Mouse (Mus musculus): ENCODE results near the gene Gm47995.
"Not testable (repeated sequence)": the region's sequence is repeated elsewhere in the genome, so short reads cannot be mapped to it uniquely, and the experiment has no call there.

Gm47995 gene

DNA sequence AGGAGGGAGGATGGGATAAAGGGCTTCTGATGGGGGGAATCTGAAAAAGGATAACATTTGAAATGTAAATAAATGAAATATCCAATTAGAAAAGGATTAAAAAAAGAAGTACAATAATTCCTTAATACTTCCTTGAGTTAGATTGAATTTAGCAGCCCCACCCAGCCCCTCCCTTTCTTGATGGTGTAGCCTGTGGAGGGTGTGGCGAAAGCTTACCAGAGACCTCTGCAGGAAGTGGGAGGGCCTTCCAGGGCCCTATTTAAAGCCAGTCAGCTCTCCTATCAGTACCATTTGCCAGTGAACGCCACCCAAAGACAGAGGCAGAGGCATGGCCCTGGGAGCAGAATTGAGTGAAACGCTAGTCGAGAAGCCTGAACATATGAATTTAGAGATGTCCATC is at the start of gene Gm47995:
Gene Gm47995, plus strand, starts transcription at position 329 of the 400 bp plus-strand sequence.
- in situ Hi-C loops (cut with MboI): not testable (repeated sequence)

DNA sequence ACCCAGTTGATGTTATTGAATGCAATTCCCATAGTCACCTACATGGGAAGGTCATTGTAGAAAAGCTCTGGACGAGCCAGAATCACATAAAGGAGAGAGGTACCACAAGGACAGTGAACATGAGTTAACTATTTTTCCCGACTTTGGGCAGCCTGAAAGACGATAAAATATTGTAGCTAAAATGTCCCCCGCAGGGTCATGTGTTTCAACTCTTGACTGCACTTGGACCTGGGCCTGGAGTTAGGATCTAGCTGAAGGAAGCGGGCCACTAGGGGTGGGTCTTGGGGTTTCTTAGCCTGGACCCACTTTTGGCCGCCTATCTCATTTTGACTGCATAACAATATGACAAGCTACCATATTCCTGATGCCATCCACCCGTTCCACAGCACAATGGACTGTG is 48.0 kb upstream of the Gm47995 start:
- in situ Hi-C loops (cut with MboI): no loop called here

DNA sequence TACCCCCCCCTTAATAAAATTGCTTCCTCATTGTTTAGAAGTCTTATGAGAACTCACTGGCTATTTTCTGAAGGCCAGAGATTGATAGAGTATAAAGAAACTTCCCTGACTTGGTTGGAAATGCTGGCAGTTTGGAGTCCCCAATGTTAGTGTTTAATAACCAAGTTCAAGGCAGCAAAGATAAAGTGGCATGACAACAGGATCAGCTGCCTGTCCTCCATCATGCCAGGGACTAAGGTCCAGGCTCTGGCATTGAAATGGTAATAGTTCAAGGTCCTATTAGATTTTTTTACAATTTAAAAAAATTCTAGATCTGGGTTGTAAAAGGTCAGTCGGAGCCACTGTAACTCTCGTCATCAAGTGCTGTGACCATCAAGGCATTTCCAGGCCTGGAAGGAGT is 47.2 kb upstream of the Gm47995 start:
- in situ Hi-C loops (cut with MboI): no loop called here

DNA sequence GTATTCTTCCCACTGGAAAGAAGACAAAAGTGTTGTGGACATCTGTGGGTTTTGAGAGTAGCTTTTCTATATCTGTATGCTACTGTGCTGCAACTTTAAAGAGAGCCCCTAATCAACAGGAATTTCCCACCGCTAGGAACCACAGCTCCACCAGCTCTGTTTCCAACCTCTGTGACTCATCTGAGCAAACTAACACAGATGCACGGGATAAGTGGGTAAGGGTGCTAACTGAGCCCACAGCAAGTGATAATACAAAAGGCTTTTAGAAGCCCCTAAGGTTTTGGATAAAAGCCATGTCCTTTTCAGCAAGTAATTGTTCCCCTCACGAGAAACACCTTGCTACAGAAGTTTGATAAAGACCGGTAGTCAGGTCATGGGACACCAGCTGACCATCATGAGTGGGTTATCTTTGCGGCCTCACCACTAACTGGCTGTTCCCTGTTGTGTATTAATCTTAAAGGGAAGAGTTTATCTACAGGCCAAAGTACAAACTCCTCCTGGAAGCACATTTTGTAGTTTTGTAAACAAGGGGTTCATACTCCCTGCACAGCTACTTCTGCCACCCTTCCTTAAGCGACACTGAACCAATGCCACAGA is 45.1 kb upstream of the Gm47995 start:
- in situ Hi-C loops (cut with MboI): no loop called here

DNA sequence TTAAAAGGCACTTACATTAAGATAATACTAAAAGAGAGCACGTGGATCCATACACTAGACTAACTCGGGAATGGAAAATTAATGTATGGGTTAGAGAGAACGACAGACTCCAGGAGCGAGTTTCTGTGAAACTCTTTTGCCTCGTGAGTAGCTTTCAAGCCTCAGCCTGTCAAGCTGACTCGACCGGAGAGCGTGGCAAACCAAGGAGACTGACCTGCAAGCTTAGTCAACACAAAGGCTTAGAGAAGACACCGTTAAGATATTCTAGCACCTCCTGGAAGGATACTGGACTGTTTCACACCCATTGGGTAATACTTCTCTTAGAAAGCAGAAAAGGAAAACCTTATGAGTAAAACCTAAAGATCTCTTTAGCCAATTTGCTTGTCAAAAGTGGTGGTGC is 44.1 kb upstream of the Gm47995 start:
- in situ Hi-C loops (cut with MboI): not testable (repeated sequence)

DNA sequence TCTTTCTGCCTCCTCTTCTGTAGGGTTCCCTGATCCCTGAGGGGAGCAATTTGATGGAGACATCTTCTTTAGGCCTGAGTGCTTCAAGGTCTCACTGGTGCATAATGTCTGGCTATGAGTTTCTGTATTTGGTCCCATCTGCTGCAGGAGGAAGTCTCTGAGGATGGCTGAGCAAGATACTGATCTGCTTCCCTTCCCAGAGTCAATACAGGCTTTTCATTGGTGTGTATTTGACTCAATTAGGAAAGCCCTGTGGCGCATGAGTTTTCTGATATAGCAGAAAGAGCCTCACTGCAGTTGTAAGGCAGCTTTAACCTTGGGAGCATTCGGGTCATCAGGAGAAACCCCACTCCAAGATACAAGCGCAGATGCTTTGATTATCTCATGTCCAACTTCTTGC is 42.1 kb upstream of the Gm47995 start:
- in situ Hi-C loops (cut with MboI): no loop called here

DNA sequence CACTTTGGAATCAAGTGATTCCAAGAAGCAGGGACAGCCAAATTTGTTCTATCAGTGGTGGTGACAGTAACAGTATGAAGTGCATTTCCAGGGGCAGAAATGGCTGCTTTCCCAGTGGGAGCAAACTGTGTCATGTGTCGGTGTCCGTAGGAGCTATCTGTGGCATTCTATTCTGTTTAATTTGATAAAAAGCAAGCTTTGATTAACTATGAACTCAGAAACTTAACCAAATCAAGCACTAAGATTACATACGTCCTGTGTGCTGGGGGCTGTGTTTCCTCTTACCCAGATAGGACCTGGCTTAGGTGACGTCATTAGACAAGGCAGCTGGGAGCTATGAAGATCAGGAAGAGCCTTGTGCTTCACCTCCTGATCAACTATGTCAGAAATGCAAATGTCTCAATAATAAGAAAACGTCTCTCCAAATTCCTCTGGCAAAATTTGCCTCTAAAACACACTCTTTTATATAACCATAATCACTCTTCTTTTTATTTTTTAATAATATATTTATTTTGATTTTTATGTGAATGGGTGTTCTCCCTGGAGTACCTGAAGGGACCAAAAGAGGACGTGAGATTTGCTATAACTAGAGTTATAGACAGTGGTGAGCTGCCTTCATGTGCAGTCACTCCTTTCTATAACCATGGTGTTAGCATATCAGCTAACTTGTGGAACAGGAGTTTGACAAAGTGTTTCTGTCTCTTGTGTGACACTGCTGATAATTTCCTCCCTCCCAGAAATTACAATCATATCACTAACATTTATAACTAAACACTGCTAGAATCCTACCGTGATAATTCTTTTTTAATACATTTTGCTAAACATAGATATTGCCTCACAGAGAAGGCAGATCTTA is 41.2 kb upstream of the Gm47995 start:
- in situ Hi-C loops (cut with MboI): no loop called here

DNA sequence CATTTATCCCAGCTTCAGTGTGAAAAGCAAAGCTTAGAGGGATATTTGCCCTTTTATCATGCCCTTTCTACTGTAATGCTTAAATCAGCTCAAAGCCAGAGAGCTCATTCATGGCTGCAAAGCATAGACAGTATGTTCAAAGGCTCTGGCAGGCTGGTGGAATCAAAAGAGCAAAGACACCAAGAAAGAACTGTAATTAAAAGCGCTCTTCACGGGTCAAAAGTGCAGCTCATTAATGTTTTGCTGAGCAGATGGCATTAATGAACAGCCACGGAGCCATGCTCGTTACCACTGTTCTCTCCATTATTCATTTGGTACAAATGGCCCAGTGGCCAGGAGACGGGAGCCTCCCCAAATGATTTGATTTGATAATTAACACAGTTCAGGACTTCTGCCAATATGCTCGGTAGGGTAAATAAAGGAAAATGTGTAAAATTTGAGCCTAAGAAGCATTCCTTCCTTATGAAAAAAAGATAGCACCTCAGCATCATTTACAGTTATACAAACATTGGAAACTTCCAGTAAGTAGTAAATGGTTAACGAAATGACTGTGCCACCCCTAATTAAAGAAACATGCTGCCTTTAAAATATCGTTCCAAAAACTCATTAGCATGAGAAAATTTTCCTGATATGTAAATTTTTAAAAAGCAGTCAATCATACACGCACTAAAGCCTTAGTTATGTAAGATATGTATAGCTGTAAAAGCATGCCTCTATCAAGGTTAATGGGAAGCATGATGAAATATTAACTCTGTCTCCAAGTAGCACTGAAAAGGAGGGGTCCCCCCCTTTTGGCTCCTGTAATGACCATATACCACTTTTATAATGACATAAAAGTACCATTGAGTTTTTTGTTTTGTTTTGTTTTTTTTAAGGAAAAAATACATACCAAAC is 40.0 kb upstream of the Gm47995 start:
- in situ Hi-C loops (cut with MboI): no loop called here

DNA sequence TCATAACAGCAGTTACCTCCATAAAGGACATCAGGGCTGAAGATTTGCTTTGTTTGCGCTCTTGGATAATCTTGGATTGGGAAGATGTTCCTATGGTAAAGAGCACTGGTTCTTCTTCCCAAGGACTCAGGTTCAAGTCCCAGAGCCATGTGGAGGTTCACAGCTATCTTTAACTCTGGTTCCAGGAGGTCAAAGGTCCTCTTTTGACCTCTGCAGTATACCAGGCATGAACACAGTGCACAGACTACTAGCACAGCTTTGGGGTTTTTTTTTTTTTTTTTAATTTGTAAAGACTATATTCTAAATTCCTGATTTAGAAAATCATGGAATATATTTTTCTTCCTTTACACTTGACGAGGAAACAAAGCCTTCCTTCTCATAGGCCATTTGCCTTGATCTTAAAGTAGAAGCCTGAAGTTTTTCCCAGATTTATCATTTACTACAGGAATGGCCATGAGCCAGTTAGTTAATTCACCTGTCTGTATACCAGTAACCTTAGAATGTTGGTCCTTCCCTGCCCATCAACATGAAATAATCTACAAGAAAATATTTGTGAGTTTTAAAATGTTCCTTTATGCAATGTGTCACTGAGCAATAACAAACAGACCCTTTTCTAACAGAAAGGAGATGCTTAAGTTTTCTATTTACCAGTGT is 39.3 kb upstream of the Gm47995 start:
- in situ Hi-C loops (cut with MboI): no loop called here

DNA sequence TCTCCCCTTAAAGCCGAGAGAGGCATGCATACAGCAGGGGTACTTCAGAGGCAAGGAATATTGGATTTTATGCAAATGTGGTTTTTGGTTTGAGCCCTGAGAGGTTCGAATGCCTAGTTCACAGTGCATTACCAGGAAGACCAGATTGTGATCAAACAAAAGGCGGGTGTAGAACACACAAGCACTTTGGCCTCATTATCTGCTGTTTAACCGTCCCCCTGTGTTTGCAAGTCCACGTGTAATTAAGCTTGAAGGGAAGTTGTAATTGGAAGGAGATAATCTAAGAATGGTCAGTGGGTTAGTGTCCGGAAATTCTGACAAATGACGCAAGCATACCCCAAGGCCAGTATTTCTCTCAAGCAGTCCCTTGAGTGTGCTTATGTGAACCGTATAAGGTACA is 32.2 kb upstream of the Gm47995 start:
- in situ Hi-C loops (cut with MboI): no loop called here

DNA sequence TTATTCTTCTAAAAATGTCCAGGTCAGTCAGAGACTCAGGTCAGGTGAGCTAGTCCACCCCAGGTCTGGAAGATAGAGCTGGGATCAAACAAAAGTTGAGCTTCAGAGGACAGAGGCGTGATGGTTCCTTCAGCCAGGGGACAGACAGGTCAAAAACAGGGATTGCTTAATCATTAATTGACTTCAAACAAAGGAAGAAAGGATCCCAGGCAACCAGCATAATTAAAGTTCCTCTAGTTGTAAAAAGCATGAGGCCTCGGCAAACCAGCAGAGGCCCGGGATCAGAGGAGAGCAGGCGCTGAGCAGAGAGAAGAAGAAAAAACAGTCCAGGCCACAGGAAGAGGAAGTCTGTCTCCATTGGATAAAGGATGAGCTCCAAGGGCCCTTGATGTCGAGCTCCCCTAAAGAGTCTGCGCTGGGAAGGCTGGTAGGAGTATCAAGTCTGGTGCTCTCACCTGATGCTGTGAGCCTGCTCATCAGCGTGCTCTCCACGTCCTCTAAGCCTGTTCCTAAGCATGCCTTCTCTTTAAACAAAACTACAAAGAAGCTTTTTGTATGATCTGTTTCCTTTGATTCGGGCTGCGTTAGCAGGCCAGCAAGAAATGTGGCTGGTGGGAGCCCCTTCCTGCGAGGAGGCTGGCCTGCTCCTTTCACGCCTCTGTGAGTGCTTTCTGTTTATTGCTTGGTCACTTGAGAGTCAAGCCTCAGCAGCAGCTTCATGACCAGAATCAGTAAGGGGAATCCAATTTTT is 30.8 kb upstream of the Gm47995 start:
- in situ Hi-C loops (cut with MboI): no loop called here

DNA sequence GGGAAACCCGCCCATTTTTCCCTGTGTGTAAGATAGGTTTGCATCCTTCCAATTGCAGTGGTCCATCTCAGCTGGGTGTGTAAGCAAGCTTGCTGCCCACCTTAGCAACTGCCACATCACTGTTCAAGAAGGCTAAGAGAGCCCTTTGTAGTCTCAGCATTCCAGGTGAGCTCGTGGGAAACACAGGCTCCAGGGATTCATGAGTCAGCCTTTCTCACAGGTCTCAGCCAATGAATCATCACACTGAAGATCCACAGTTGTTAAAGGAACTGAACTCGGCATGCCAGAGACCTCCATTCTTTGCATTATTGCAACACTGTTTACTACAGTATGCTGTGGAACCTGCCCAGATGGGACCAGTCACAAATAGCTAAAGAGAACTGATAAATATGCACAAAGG is 29.6 kb upstream of the Gm47995 start:
- in situ Hi-C loops (cut with MboI): no loop called here

DNA sequence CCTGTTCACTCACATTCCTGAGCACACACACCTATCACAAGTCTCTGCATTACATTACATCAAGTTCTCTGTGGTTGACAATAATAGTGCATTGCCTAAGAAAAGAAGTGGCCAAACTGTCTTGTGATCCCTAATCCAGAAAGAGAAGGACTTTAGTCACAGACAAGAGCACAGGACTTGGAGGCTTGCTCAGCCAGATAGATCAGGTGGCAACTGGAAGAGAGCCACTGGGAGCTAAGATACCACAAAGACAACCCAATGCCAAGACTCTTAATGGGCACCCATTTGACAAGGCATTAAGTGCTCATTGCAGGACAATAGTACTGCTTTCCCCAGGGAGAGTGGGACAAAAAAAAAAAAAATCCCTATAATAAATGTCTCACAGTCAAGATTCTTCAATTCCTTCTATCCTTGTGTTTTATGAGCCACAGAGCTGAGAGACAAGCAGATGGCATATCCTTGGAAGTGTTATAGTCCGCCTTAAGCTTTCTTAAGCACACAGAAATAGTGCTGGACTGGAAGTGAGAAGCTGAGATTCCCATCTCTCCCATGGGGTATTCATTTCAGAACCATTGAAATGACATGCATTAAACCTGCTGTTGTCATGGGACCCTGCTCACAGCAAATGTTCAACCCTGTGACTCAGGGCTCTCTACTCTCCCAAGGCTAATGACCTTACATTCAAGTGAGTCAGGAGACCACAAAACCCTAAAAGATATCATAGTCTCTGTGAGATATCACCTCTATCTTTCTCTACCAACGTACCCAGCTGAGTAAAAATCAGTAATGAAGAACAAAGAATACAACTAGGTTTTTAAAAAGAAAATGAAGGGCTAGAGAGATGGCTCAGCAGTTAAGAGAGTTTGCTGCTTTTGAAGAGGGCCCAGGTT is 26.4 kb upstream of the Gm47995 start:
- in situ Hi-C loops (cut with MboI): no loop called here

DNA sequence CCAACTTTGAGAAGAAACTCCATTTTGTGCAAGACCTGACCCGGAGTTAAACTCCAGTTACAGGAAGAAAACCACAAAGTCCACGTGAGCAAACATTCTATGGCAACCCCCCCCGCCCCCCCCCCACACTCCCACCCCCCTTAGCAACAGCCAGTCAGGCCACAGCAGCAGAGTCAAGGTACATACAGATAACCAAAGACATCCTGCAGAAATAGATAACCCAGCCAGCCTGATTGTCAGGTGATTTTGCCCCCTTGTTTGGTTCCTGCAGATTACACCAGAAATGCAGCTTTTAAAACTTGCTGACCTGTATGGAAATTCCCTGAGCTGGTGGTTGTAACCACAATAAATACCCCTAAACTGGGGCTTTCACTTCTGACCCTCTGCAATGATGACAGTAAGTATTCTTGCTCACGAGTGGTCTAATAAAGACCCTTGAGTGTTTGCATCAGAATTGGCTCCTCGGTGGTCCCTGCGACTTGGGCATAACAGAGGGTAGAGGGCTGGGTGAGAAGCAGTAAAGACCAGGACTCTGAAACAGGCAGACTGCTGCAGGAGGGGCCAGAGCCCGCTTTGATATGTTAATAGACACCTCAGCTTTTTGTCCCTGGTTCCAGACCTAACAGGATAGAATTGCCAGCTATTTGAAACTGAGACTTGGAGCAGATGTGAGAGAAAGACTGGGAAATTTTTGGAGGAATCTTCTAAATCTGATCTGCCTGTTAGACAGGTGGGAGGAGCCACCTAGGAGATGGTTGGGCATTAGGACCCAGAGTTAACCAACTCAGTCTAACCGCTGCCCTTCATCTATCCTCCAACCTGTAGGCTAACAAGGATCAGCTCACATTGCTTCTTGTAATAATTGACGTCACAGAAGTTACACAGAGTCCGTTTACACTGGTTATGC is 21.0 kb upstream of the Gm47995 start:
- in situ Hi-C loops (cut with MboI): no loop called here

DNA sequence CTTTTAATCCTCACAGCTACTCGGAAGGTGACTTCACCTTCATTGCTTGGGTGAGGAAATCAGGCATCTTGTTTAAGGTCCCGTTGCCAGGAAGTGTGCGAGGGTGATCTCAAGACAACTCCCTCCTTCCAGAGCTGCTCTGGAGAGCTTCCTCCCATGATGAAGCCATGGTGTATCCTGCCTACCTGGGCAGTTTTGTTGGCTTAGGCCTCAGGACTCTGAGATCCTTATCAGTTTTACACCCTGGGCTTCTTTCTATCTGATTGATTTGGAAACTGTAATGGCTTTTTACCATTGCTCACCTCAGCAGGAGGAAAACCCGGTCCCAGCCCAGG is 20.3 kb upstream of the Gm47995 start:
- in situ Hi-C loops (cut with MboI): no loop called here

DNA sequence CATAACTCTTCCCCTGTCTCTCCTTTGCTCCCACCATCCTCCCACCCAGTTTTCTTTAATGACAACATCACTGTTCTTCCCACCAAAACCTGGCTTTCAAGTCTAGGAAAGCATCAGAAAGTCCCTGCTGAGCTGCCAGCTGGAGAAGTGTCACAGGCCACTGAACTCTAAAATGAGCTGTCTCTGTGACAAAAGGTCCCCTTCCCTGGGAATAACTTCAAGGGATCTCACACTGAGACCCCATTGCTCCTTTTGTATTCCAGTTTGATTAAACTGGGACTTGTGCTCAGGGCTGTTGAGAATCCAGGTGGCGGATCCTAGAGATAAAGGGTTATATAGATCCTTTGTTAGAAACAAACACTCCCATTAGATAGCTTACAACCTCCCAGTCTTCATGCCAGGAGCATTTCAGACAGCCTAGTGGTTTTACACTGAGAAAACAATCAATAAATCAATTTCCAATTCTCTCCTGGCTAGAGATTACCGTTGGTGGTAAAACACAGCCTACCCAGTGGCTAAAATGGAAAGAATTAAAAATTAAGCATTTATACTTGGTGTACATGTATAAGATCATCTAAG is 19.7 kb upstream of the Gm47995 start:
- in situ Hi-C loops (cut with MboI): no loop called here

DNA sequence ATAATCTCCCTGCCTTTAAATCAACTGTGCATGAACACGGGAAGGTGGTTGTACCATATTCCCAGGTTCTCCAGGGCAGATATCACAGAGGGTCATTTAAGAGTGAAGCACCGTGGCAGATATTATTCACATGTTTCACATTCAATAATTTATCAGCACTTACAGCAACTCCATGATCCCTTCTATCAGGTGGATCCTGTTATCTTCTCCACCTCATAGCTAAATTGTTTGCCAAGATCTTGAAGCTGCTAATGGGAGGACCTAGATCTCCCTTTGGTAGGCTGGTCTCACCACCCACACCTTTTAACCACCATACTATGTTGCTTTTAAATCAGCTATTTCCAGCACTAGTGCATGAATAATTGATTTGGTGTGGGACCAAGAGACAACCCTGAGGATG is 18.1 kb upstream of the Gm47995 start:
- in situ Hi-C loops (cut with MboI): no loop called here

DNA sequence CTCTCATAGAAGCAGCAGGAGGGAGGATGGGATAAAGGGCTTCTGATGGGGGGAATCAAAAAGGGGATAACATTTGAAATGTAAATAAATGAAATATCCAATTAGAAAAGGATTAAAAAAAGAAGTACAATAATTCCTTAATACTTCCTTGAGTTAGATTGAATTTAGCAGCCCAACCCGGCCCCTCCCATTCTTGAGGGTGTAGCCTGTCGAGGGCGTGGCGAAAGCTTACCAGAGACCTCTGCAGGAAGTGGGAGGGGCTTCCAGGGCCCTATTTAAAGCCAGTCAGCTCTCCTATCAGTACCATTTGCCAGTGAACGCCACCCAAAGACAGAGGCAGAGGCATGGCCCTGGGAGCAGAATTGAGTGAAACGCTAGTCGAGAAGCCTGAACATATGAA is 16.0 kb upstream of the Gm47995 start, which contains the start of gene Gm47985:
Gene Gm47985, plus strand, starts transcription at position 272 of the 400 bp plus-strand sequence.
- in situ Hi-C loops (cut with MboI): not testable (repeated sequence)

DNA sequence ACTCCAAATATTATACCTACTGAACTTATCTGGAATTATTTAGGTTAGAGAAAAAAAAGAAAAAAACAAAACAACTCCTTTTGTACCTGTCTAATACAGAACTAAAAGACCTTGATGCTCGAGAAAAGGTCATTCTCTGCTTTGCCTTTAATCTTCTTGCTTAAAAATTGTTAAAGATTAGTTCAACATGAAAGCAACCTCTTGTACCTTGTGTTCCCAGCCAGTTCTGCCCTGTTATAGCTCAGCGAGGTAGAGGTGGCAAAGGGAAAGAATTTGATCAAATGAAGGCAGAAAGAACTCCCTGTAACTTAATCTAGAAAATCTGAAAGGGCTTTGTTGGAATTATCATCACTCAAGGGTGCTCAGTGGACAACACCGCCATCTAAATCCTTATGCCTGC is 12.1 kb upstream of the Gm47995 start:
- in situ Hi-C loops (cut with MboI): not testable (repeated sequence)

Data from mature B cell (primary cell).